ENCODE assay signal across 24 mouse cellular contexts in the genomic region with DNA sequence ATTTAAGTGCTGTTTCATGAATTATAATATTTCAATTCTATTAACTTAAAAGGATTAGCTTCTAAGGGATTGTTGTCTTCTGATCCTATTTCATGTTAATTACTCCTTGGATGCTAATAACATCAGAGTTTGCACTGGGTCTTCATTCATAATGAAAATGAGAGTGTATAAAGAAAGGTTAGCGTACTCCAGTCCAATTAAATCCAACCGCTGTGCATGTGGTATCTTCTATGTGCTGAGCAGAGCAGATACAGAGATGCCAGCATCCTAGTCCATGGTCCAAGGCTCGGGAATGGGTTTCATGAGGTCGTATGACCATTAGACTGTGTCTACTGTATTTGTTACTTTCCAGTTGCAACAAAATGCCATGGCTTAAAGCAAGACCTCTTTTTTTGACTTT.
DNase-seq lines count a peak whose midpoint lies in the region; ATAC-seq and TF ChIP-seq lines count a peak whose summit lies in the region.
"Had no signal": no experiment of that assay in that cellular context is flagged by ENCODE, and none has a peak within 500 bp of the region (broad histone marks: within the 10 kb centered on the region; RNA-seq: fewer than 3 reads in every experiment).

No protein-coding gene starts in this region.

- H3K36me3 ChIP-seq in hindbrain, embryonic 16.5 days (ENCODE audit: control insufficient read depth, insufficient read depth, low read length), result no peaks in the 10 kb centered on the region
- H3K36me3 ChIP-seq in hindbrain, embryonic 14.5 days (replicated peaks; ENCODE audit: control insufficient read depth, insufficient read depth), result no peaks in the 10 kb centered on the region
- no peaks in the 10 kb centered on the region for H3K36me3 ChIP-seq in limb, embryonic 14.5 days (ENCODE audit: control insufficient read depth, insufficient read depth, low read length)
- H3K36me3 ChIP-seq in limb, embryonic 10.5 days, result no peaks in the 10 kb centered on the region
- no peaks in the 10 kb centered on the region for H3K36me3 ChIP-seq in midbrain, embryonic 16.5 days (ENCODE audit: control insufficient read depth, insufficient read depth, low read length)
- no peaks in the 10 kb centered on the region for H3K36me3 ChIP-seq in midbrain, embryonic 11.5 days (ENCODE audit: control insufficient read depth, insufficient read depth, low read length)
- H3K36me3 ChIP-seq: embryonic facial prominence, embryonic 10.5 days; embryonic facial prominence, embryonic 12.5 days; forebrain, embryonic 15.5 days; G1E had no signal

- ATAC-seq in hindbrain, embryonic 16.5 days, result 0 out of 2 replicates have a peak, but pooled peaks have one; percentile 37
- no peak for ATAC-seq in hindbrain, embryonic 14.5 days (ENCODE audit: low FRiP score)
- ATAC-seq in limb, embryonic 14.5 days (ENCODE audit: low FRiP score, low read depth), result no peak
- ATAC-seq in midbrain, embryonic 16.5 days, result peak; percentile 64; the same call in 1 of the 2 replicates
- ATAC-seq in midbrain, embryonic 11.5 days (ENCODE audit: low FRiP score), result no peak
- ATAC-seq: activated CD4-positive, CD25-positive, alpha-beta regulatory T cell, adult 4 months; CD4-positive, CD25-positive, alpha-beta regulatory T cell, adult 4 months; forebrain, embryonic 13.5 days; forebrain, embryonic 15.5 days; Patski had no signal

- WGBS in hindbrain, embryonic 16.5 days, result 77% methylated on average over 4 of the region's 4 CpGs
- 80% methylated on average over 4 of the region's 4 CpGs for WGBS in hindbrain, embryonic 14.5 days
- 85% methylated on average over 4 of the region's 4 CpGs for WGBS in limb, embryonic 14.5 days
- WGBS in limb, embryonic 10.5 days, result 93% methylated on average over 4 of the region's 4 CpGs
- 72% methylated on average over 4 of the region's 4 CpGs for WGBS in midbrain, embryonic 16.5 days
- 92% methylated on average over 4 of the region's 4 CpGs for WGBS in midbrain, embryonic 11.5 days

- no peaks in the 10 kb centered on the region for H3K9me3 ChIP-seq in hindbrain, embryonic 16.5 days (ENCODE audit: control insufficient read depth, low read length)
- H3K9me3 ChIP-seq in hindbrain, embryonic 14.5 days (ENCODE audit: control insufficient read depth, low read length), result no peaks in the 10 kb centered on the region
- H3K9me3 ChIP-seq in limb, embryonic 14.5 days (ENCODE audit: control insufficient read depth, low read length), result no peaks in the 10 kb centered on the region
- H3K9me3 ChIP-seq in limb, embryonic 10.5 days (replicated peaks), result no peaks in the 10 kb centered on the region
- H3K9me3 ChIP-seq in midbrain, embryonic 16.5 days (replicated peaks; ENCODE audit: control insufficient read depth, low read length, poor library complexity, severe bottlenecking), result no peaks in the 10 kb centered on the region
- H3K9me3 ChIP-seq in midbrain, embryonic 11.5 days (ENCODE audit: control insufficient read depth, low read length), result no peaks in the 10 kb centered on the region
- H3K9me3 ChIP-seq: embryonic facial prominence, embryonic 10.5 days; embryonic facial prominence, embryonic 12.5 days; forebrain, embryonic 13.5 days; forebrain, embryonic 15.5 days; G1E had no signal

- no peak overlapping the region for H3K4me2 ChIP-seq in hindbrain, embryonic 16.5 days (ENCODE audit: low read length)
- no peak overlapping the region for H3K4me2 ChIP-seq in hindbrain, embryonic 14.5 days (replicated peaks)
- H3K4me2 ChIP-seq in limb, embryonic 14.5 days (replicated peaks; ENCODE audit: low read depth, low read length, severe bottlenecking), result no peak overlapping the region
- H3K4me2 ChIP-seq in midbrain, embryonic 16.5 days (ENCODE audit: low read length), result no peak overlapping the region
- no peak overlapping the region for H3K4me2 ChIP-seq in midbrain, embryonic 11.5 days
- H3K4me2 ChIP-seq: embryonic facial prominence, embryonic 12.5 days; forebrain, embryonic 13.5 days; forebrain, embryonic 15.5 days had no signal

- H3K9ac ChIP-seq in hindbrain, embryonic 16.5 days (ENCODE audit: low read depth, low read length), result no peak overlapping the region
- no peak overlapping the region for H3K9ac ChIP-seq in hindbrain, embryonic 14.5 days
- no peak overlapping the region for H3K9ac ChIP-seq in limb, embryonic 14.5 days (ENCODE audit: low read depth, low read length, severe bottlenecking)
- H3K9ac ChIP-seq in midbrain, embryonic 16.5 days (ENCODE audit: low read depth, low read length), result no peak overlapping the region
- H3K9ac ChIP-seq in midbrain, embryonic 11.5 days (ENCODE audit: low read length), result no peak overlapping the region
- H3K9ac ChIP-seq: embryonic facial prominence, embryonic 12.5 days; forebrain, embryonic 13.5 days; forebrain, embryonic 15.5 days had no signal

- no peak for DNase-seq in hindbrain, embryonic 14.5 days (ENCODE audit: low spot score)
- peak; percentile 0 for DNase-seq in limb, embryonic 14.5 days (ENCODE audit: low spot score)
- DNase-seq in limb, embryonic 10.5 days (ENCODE audit: low spot score), result no peak
- no peak for DNase-seq in midbrain, embryonic 11.5 days (ENCODE audit: low spot score, missing footprints)
- DNase-seq: adrenal gland, adult 8-10 months; adrenal gland, postnatal 14 days; adrenal gland, postnatal 36 days; B cell, adult 2 months; cerebellum, adult 11-12 months; cerebellum, adult 2 months; cerebellum, adult 9-10 months; cerebellum, postnatal 10 days; cerebellum, postnatal 25 days had no signal

- no peak for TF ChIP-seq POLR2A in limb, embryonic 14.5 days (IDR thresholded peaks at IDR 0.05; ENCODE audit: borderline replicate concordance, extremely low read depth, insufficient read depth, insufficient read length)

- no peak overlapping the region for H3K27ac ChIP-seq in hindbrain, embryonic 16.5 days (ENCODE audit: low read depth, low read length)
- H3K27ac ChIP-seq in hindbrain, embryonic 14.5 days, result no peak overlapping the region
- H3K27ac ChIP-seq in limb, embryonic 14.5 days (replicated peaks; ENCODE audit: low read depth, low read length), result no peak overlapping the region
- H3K27ac ChIP-seq in limb, embryonic 10.5 days, result no peak overlapping the region
- no peak overlapping the region for H3K27ac ChIP-seq in midbrain, embryonic 16.5 days (ENCODE audit: low read length)
- H3K27ac ChIP-seq in midbrain, embryonic 11.5 days (ENCODE audit: low read depth, low read length), result no peak overlapping the region
- H3K27ac ChIP-seq: embryonic facial prominence, embryonic 10.5 days; embryonic facial prominence, embryonic 12.5 days; forebrain, embryonic 13.5 days; forebrain, embryonic 15.5 days had no signal

- no peak overlapping the region for H3K4me3 ChIP-seq in hindbrain, embryonic 16.5 days (ENCODE audit: low read length)
- H3K4me3 ChIP-seq in hindbrain, embryonic 14.5 days (replicated peaks; ENCODE audit: low read length), result no peak overlapping the region
- H3K4me3 ChIP-seq in limb, embryonic 14.5 days (replicated peaks; ENCODE audit: low read length), result no peak overlapping the region
- no peak overlapping the region for H3K4me3 ChIP-seq in limb, embryonic 10.5 days
- H3K4me3 ChIP-seq in midbrain, embryonic 16.5 days (ENCODE audit: low read depth, low read length), result no peak overlapping the region
- H3K4me3 ChIP-seq in midbrain, embryonic 11.5 days (ENCODE audit: low read depth, low read length), result no peak overlapping the region
- H3K4me3 ChIP-seq: embryonic facial prominence, embryonic 10.5 days; embryonic facial prominence, embryonic 12.5 days; forebrain, embryonic 13.5 days; forebrain, embryonic 15.5 days had no signal

- no peaks in the 10 kb centered on the region for H3K27me3 ChIP-seq in hindbrain, embryonic 16.5 days (replicated peaks; ENCODE audit: control insufficient read depth, insufficient read depth, low read length)
- no peaks in the 10 kb centered on the region for H3K27me3 ChIP-seq in hindbrain, embryonic 14.5 days (ENCODE audit: control insufficient read depth, insufficient read depth, low read length)
- H3K27me3 ChIP-seq in limb, embryonic 14.5 days (ENCODE audit: control insufficient read depth, insufficient read depth, low read length), result no peaks in the 10 kb centered on the region
- no peaks in the 10 kb centered on the region for H3K27me3 ChIP-seq in limb, embryonic 10.5 days (ENCODE audit: low read depth, poor library complexity, severe bottlenecking)
- no peaks in the 10 kb centered on the region for H3K27me3 ChIP-seq in midbrain, embryonic 16.5 days (ENCODE audit: control insufficient read depth, insufficient read depth, low read depth, low read length)
- no peaks in the 10 kb centered on the region for H3K27me3 ChIP-seq in midbrain, embryonic 11.5 days (ENCODE audit: control insufficient read depth, insufficient read depth, low read length)
- H3K27me3 ChIP-seq: CH12.LX; embryonic facial prominence, embryonic 12.5 days; forebrain, embryonic 13.5 days; forebrain, embryonic 15.5 days had no signal

- no peaks in the 10 kb centered on the region for H3K4me1 ChIP-seq in hindbrain, embryonic 16.5 days (ENCODE audit: control insufficient read depth, insufficient read depth, low read depth, low read length)
- no peaks in the 10 kb centered on the region for H3K4me1 ChIP-seq in hindbrain, embryonic 14.5 days (replicated peaks; ENCODE audit: control insufficient read depth, insufficient read depth, low read length)
- no peaks in the 10 kb centered on the region for H3K4me1 ChIP-seq in limb, embryonic 14.5 days (ENCODE audit: control insufficient read depth, insufficient read depth, low read length)
- H3K4me1 ChIP-seq in limb, embryonic 10.5 days, result no peaks in the 10 kb centered on the region
- no peaks in the 10 kb centered on the region for H3K4me1 ChIP-seq in midbrain, embryonic 16.5 days (ENCODE audit: control insufficient read depth, insufficient read depth, low read length)
- H3K4me1 ChIP-seq in midbrain, embryonic 11.5 days (ENCODE audit: control insufficient read depth, insufficient read depth, low read length), result no peaks in the 10 kb centered on the region
- H3K4me1 ChIP-seq: embryonic facial prominence, embryonic 10.5 days; embryonic facial prominence, embryonic 12.5 days; forebrain, embryonic 13.5 days; forebrain, embryonic 15.5 days had no signal

Comparison
In these comparisons a context has a peak if more than half of its experiments do, and no peak if none do; other contexts are left out.
1. ATAC-seq: peak in hindbrain, embryonic 16.5 days (single experiment) and midbrain, embryonic 16.5 days (single experiment); none in hindbrain, embryonic 14.5 days (single experiment), limb, embryonic 14.5 days (single experiment) and midbrain, embryonic 11.5 days (single experiment).